Mouse (Mus musculus): ENCODE data around the gene Tubb4a. TPM values are rescaled to one million over a fixed set of nuclear protein-coding genes. Genes with fewer than 3 reads are reported as not detected.
"Not testable (repeated sequence)": the region's sequence is repeated elsewhere in the genome, so short reads cannot be mapped to it uniquely, and the experiment has no call there.

Tubb4a gene
- polyA plus RNA-seq (2015; fragmentation: Nextera tagmentation; extraction: Ambion mirVana), result 7.9 and 9.7 TPM in 2 replicates

DNA sequence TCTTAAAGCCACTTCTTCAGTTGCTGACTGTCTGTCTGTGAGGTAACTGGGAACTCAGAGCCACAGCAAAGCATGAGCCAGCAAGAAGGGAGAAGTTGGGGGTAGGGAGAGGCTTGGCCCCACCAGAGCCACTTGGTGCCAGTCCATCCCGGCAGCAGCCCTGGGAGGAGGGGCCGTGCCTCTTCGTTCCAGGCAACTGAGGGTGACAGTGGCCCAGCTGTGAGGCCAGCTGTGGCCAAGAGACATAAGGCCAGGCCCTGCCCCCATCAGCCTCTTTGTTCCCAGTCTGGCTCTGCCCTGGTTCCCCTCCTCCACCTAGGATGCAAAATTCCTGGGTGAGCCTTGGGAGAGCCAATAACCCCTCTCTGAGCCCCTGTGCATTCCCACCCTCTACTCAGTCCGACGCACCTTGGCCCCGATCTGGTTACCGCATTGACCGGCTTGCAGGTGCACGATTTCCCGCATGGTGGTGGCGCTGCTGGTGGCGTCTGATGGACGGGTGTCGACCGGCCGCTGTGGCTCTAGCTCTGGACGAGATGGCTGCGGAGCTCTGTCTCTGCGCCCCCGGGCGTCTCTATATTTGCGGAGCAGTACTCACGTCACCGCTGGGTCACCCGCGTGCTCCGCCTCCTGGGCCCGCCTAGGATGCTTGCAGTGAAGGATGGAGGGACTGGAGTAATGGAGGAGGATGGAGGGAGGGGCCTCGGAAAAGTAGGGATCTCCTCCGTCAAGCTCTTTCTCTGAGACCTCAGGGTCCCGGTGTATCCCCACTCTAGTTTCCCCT, at the start of gene Tubb4a:
Gene Tubb4a, minus strand, starts transcription at position 734 of the 784 bp plus-strand sequence.
- H3K36me3 ChIP-seq, result no peaks in the 10 kb centered on the region
- 2% methylated on average over 31 of the region's 31 CpGs for WGBS
- no peaks in the 10 kb centered on the region for H3K9me3 ChIP-seq
- H3K4me3 ChIP-seq, result peak within 1 kb of the TSS; percentile 50
- H3K27me3 ChIP-seq (replicated peaks), result peaks cover 39% of the 10 kb centered on the region
- H3K4me1 ChIP-seq, result peaks cover 9% of the 10 kb centered on the region
- H3K27ac ChIP-seq (replicated peaks), result no peak within 1 kb of the TSS
- peak within 1 kb of the TSS; percentile 73 for H3K9ac ChIP-seq
- peak within 1 kb of the TSS; percentile 72 for H3K4me2 ChIP-seq
- ATAC-seq (ENCODE audit: extremely low read depth, insufficient number of reproducible peaks, low FRiP score, low TSS enrichment), result no peak

DNA sequence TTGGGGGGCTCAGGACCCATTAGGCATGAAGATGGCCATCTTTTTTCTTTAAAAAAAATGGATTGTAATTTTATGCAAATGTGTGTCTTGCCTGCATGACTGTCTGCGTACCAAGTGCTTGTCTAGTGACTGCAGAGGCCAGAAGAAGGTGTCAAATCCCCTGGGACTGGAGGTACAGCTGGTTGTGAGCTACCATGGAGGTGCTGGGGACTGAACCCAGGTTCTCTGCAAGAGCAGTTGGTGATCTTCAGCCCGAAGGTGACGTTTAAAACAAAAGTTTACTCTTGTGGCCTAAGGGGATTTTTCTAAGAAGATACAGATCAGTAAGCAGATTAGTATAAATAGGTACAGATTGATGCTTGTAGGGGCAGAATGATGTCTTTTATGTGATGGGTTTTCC, 48.1 kb upstream of the Tubb4a start:
- Histone ChIP-seq H3K4me3 (no peak overlapping the region), H3K27ac (replicated peaks) (no peak overlapping the region), H3K36me3 (no peaks in the 10 kb centered on the region), H3K9ac (no peak overlapping the region), H3K4me1 (no peaks in the 10 kb centered on the region), H3K4me2 (no peak overlapping the region), H3K9me3 (no peaks in the 10 kb centered on the region), H3K27me3 (replicated peaks) (no peaks in the 10 kb centered on the region; the same call in 1 of the 2 replicates)
- ATAC-seq (ENCODE audit: extremely low read depth, insufficient number of reproducible peaks, low FRiP score, low TSS enrichment), result no peak
- 75% methylated on average over 3 of the region's 3 CpGs for WGBS

DNA sequence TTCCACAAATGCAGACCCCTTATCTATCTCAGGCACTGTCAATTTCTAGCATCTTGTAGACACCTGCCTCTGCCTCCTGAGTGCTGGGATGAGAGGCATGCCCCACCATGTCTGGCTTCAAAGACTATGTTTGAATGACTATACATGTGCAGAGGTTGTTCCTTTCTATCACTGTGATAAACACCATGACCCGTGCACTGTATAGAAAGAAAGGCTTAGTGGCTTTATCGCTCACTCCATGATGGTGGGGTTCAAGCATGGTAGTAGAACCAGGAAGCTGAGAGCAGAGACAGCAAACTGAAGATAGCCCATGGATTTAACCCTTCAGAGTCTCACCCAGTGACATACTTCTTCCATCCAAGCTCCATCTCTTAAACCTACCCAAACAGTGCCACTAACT, 47.1 kb upstream of the Tubb4a start:
- 57% methylated on average over 2 of the region's 2 CpGs for WGBS
- Histone ChIP-seq H3K4me1 (no peaks in the 10 kb centered on the region), H3K36me3 (no peaks in the 10 kb centered on the region), H3K4me3 (no peak overlapping the region), H3K4me2 (no peak overlapping the region), H3K9me3 (no peaks in the 10 kb centered on the region), H3K9ac (no peak overlapping the region), H3K27ac (replicated peaks) (no peak overlapping the region), H3K27me3 (replicated peaks) (no peaks in the 10 kb centered on the region; the same call in 1 of the 2 replicates)
- ATAC-seq (ENCODE audit: extremely low read depth, insufficient number of reproducible peaks, low FRiP score, low TSS enrichment), result no peak

DNA sequence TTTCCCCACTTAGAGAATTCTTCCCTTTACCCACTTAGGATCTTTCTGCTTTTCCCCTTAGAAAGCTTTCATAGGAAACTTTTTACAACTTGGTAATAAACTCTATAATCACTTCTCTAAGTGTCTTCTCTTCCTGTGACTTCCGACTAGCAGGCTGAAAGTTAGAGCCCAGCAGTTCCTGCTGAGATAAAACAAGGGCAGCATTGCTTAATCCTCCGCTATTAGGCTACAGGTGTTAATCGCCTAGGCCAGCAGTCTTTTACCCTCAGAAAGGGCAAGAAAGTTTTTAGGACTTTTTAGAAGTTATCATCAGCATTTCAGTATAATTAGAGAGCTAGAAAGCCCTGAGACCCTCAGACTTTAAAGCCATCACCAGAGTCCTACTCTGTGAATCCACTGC, 46.4 kb upstream of the Tubb4a start:
- 7% methylated on average over 3 of the region's 3 CpGs for WGBS
- ATAC-seq (ENCODE audit: extremely low read depth, insufficient number of reproducible peaks, low FRiP score, low TSS enrichment), result not testable (repeated sequence)

DNA sequence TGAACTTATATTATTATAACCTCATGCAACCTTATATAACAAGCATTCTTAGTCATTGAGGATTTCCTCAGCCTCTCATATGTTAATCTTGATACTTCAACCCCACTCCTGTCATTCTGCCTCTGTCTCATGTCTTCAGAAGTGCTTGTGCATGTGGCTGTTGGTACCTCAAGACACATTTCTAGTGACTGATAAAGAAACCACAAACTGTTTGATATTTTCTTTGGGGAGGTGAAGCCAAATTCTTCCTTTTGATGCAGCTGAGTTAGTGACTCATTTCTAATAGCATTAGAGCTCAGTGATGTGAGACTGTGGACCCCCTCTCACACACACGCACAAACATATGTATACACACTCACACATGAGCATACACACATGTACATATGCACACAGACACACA, 44.2 kb upstream of the Tubb4a start:
- H3K4me1 ChIP-seq, result no peaks in the 10 kb centered on the region
- H3K9me3 ChIP-seq, result no peaks in the 10 kb centered on the region
- H3K36me3 ChIP-seq, result no peaks in the 10 kb centered on the region
- ATAC-seq (ENCODE audit: extremely low read depth, insufficient number of reproducible peaks, low FRiP score, low TSS enrichment), result no peak
- 61% methylated on average over 1 of the region's 1 CpGs for WGBS
- no peaks in the 10 kb centered on the region for H3K27me3 ChIP-seq (replicated peaks)
- no peak overlapping the region for H3K27ac ChIP-seq (replicated peaks)
- no peak overlapping the region for H3K4me2 ChIP-seq
- no peak overlapping the region for H3K4me3 ChIP-seq
- no peak overlapping the region for H3K9ac ChIP-seq

More for the DNA sequence above, 46.4 kb upstream of the Tubb4a start:
- H3K9me3 ChIP-seq; H3K4me1 ChIP-seq; H3K36me3 ChIP-seq; H3K4me2 ChIP-seq; H3K9ac ChIP-seq; H3K27ac ChIP-seq (replicated peaks); H3K4me3 ChIP-seq; H3K27me3 ChIP-seq (replicated peaks): not testable (repeated sequence)

DNA sequence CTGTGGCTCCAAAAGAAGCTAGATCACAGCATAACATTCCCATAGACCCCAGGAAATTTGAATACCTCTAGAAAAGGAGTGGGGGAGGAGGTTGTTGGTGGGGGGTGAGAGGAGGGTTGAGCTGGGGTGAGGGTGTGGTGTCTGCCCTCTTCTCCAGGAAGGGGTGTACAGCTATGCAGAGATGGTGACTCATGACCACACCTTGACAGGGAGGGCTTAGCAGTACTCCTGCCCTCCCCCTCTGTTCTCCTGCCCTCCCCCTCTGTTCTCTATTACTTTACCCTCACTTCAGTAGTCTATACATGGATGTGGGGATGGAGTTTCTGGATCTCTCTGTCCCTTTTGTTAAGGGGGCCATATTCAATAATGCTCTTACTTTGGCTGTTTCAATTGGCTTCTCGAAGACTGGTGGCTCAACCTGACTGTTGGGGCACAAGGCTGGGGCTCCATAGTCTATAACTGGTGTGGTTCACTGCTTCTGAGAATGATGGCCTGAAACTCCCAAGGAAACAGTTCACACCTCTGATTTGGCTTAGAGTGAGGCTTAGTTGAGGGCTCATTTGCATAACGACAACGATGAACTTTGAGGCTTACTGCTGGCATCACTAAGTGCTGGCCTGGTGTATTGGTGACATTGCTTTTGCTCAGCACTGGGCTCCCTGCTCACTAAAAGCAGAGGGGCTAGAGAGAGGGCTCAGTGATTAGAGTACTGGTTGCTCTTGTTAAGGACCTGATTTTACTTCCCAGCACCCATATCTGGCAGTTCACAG, 38.5 kb upstream of the Tubb4a start:
- H3K9me3 ChIP-seq, result no peaks in the 10 kb centered on the region
- H3K9ac ChIP-seq, result no peak overlapping the region
- H3K27me3 ChIP-seq (replicated peaks), result no peaks in the 10 kb centered on the region
- H3K36me3 ChIP-seq, result no peaks in the 10 kb centered on the region
- H3K27ac ChIP-seq (replicated peaks), result no peak overlapping the region
- 49% methylated on average over 3 of the region's 3 CpGs for WGBS
- H3K4me2 ChIP-seq, result no peak overlapping the region
- no peak overlapping the region for H3K4me3 ChIP-seq
- H3K4me1 ChIP-seq, result no peaks in the 10 kb centered on the region
- ATAC-seq (ENCODE audit: extremely low read depth, insufficient number of reproducible peaks, low FRiP score, low TSS enrichment), result no peak

DNA sequence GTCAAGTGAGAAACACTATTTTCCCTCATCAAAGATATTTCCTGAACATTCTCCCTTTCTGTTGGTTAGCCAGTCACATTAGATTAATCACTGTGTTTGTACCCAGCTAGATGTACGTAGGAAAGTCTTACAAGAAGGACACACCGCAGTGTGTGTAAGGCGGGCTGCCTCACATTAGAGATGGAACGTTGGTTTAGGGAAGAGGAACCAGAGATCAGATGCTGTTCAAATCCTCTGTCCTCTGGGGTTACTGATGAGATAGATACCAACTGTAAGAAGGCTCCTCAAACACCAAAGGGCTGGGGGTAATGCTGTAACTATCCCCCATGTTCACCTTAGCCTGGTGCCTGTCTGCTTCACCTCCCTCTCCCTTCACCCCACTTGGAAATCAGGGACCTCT, 37.2 kb upstream of the Tubb4a start:
- H3K4me3 ChIP-seq, result no peak overlapping the region
- no peaks in the 10 kb centered on the region for H3K27me3 ChIP-seq (replicated peaks)
- no peak overlapping the region for H3K4me2 ChIP-seq
- WGBS, result 74% methylated on average over 4 of the region's 4 CpGs
- no peaks in the 10 kb centered on the region for H3K4me1 ChIP-seq
- H3K36me3 ChIP-seq, result no peaks in the 10 kb centered on the region
- H3K27ac ChIP-seq (replicated peaks), result no peak overlapping the region
- no peak for ATAC-seq (ENCODE audit: extremely low read depth, insufficient number of reproducible peaks, low FRiP score, low TSS enrichment)
- no peak overlapping the region for H3K9ac ChIP-seq
- H3K9me3 ChIP-seq, result no peaks in the 10 kb centered on the region

DNA sequence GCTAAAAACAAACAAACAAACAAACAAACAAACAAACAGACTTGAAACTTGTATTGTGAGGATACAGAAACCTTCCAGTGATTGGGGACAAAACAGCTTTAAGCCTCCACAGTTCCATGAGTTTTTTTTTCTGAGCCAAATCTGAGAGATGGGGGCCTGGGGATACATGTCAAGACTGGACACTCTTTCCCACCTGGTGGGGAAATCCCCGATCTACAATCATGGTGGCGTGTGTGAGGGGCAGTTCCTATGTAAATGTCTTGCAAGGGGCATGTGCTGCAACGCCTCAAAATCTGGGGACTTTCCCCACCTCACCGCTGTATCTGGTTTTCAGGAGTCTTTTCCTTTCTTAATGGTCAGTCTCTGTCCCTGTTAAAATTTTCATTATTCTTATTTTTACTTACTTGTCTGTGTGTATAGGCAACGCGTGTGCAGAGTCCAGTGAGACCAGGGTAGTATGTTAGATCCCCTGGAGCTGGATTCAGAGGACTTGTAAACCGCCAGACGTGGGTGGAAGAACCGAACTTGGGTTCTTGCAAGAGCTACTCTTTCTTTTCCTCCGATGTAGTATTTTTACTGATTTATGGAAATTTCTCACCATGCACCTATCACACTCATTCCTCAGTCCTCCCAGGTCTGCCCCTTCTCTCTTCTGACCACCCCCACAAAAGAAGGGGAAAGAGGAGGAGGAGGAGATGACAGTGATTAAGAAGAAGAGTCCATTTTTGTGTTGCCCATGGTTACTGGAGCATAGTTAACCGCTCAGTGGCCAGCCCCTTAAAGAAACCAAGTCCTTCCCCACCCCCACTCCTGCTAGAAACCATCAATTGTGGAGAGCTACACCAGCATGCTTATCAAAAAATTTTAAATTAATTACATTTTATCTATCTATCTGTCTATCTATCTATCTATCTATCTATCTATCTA, 35.9 kb upstream of the Tubb4a start:
- Histone ChIP-seq H3K9me3 (no peaks in the 10 kb centered on the region), H3K4me3 (no peak overlapping the region), H3K27me3 (replicated peaks) (no peaks in the 10 kb centered on the region), H3K4me2 (no peak overlapping the region), H3K4me1 (peaks cover 5% of the 10 kb centered on the region), H3K9ac (no peak overlapping the region), H3K36me3 (no peaks in the 10 kb centered on the region), H3K27ac (replicated peaks) (no peak overlapping the region)
- no peak for ATAC-seq (ENCODE audit: extremely low read depth, insufficient number of reproducible peaks, low FRiP score, low TSS enrichment)
- WGBS, result 75% methylated on average over 11 of the region's 11 CpGs

DNA sequence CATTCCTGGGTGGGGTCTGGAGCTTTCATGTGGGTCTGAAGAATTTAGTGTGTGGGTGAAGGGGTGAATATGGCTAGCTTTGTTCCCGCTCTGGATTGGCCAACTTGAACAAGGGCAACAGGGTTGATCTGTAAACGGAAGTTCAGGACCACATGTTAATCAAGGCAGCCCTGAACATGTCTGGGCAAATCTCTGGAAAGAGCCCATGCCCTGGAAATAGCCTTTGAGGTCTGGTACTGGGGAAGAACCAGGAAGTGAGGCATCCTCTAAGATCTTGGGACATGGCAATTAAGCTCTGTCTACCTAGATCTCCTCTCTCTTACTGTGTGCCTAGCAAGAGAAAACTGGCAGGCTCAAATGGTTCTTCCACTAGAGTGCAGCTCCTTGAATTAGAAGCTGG, 34.3 kb upstream of the Tubb4a start:
- peaks cover 5% of the 10 kb centered on the region for H3K4me1 ChIP-seq
- H3K27ac ChIP-seq (replicated peaks), result no peak overlapping the region
- ATAC-seq (ENCODE audit: extremely low read depth, insufficient number of reproducible peaks, low FRiP score, low TSS enrichment), result no peak
- 76% methylated on average over 2 of the region's 2 CpGs for WGBS
- 0 out of 2 replicates have a peak, but pooled peaks cover 2% of the 10 kb centered on the region for H3K27me3 ChIP-seq (replicated peaks)
- H3K9me3 ChIP-seq, result no peaks in the 10 kb centered on the region
- H3K4me3 ChIP-seq, result no peak overlapping the region
- H3K9ac ChIP-seq, result no peak overlapping the region
- H3K4me2 ChIP-seq, result no peak overlapping the region
- H3K36me3 ChIP-seq, result no peaks in the 10 kb centered on the region

DNA sequence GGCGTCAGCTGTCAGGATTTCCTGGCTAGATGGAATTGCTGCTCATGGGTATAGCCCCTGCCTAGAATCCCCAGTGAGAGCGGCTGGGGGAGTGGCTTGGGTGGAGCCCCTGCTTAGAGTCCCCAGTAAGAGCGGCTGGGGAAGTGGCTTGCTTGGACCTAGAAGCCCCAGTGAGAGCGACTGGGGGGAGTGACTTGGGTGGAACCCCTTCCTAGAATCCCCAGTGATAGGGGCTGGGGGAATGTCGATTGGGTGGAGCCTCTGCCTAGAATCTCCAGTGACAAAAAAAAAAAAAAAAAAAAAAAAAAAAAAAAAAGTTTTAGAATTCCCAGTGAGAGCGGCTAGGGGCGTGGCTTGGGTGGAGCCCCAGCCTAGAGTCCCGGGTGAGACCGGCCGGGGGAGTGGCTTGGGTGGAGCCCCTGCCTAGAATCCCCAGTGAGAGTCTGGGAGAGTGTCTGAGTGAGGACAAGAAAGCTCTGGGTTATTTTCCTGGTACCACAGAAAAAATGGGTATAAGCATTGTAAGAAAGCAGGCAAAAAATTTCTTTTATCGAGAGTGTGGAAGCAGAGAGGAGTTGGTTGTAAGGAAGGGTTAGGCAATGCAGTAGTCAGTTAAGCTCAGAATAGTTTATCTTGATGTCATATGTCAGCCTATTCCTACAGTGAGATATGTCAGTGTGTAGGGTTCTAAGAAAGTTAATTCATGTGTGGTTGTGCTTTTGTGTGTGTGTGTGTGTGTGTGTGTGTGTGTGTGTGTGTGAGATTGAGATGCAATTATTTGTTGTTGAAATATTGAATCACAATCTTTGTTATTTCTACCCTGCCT, 31.2 kb upstream of the Tubb4a start:
- ATAC-seq (ENCODE audit: extremely low read depth, insufficient number of reproducible peaks, low FRiP score, low TSS enrichment), result peak; percentile 46; the same call in 1 of the 2 replicates
- H3K4me2 ChIP-seq, result peak overlapping the region; percentile 47
- peaks cover 5% of the 10 kb centered on the region; the same call in 1 of the 2 replicates for H3K27me3 ChIP-seq (replicated peaks)
- no peak overlapping the region for H3K9ac ChIP-seq
- H3K27ac ChIP-seq (replicated peaks), result no peak overlapping the region
- under 1% methylated on average over 11 of the region's 11 CpGs for WGBS
- no peaks in the 10 kb centered on the region for H3K9me3 ChIP-seq
- H3K4me1 ChIP-seq, result peaks cover 5% of the 10 kb centered on the region
- no peak overlapping the region for H3K4me3 ChIP-seq
- no peaks in the 10 kb centered on the region for H3K36me3 ChIP-seq

Data from heart, embryonic 13.5 days (tissue).